Mouse (Mus musculus): ENCODE data around the gene Saa1.

- TF ChIP-seq TCF12 (IDR thresholded peaks at IDR 0.05; ENCODE audit: insufficient read depth, poor library complexity, severe bottlenecking) = no peak
- TF ChIP-seq POLR2A (IDR thresholded peaks at IDR 0.05; ENCODE audit: insufficient read length, low read depth) = no peak
- TF ChIP-seq MYOG (IDR thresholded peaks at IDR 0.05; ENCODE audit: control insufficient read depth in 1 of 3, insufficient read depth in 1 of 3, insufficient read length in 2 of 3, low read depth in 2 of 3) = no peak
- TF ChIP-seq MAX (IDR thresholded peaks at IDR 0.05; ENCODE audit: low read depth) = no peak
Observed at GRCm38 (mm10) chr7:46751490-46751889, 8.7 kb upstream of the Saa1 start, which contains the start of gene Saa2.
